Mouse (Mus musculus) liver, adult 2 months (tissue): ENCODE data around the gene Nkiras2. TPM values are rescaled to one million over a fixed set of nuclear protein-coding genes. Genes with fewer than 3 reads are reported as not detected.

Experiments
- DNase-seq: peaks from one replicate; pipeline ENCODE4 v3.0.0-alpha.2; 2011; ENCODE audit warnings: low read depth, low spot score; ENCODE audit errors: extremely low read depth
- H3K27ac ChIP-seq: fragments of 200-500 bp; replicated peaks from 2 replicates; pipeline ENCODE4 v1.5.1; 2012; ENCODE audit warnings: low read depth, mild to moderate bottlenecking, control low read depth, inconsistent platforms, low read length; ENCODE audit not compliant: insufficient read depth
- H3K27me3 ChIP-seq: fragments of 200-500 bp; 2 replicates; pipeline ENCODE4 v1.6.1; 2012; ENCODE audit warnings: mild to moderate bottlenecking, moderate library complexity, low read length, inconsistent platforms; ENCODE audit not compliant: control insufficient read depth, insufficient read depth
- H3K36me3 ChIP-seq: fragments of 200-500 bp; 2 replicates; pipeline ENCODE4 v1.6.1; 2012; ENCODE audit warnings: low read length, inconsistent platforms; ENCODE audit not compliant: control insufficient read depth, insufficient read depth
- H3K4me1 ChIP-seq: fragments of 200-500 bp; 2 replicates; pipeline ENCODE4 v1.6.1; 2011; ENCODE audit warnings: low read length; ENCODE audit not compliant: control insufficient read depth, insufficient read depth
- H3K4me3 ChIP-seq: fragments of 200-500 bp; 2 replicates; pipeline ENCODE4 v1.5.1; 2011; ENCODE audit warnings: low read depth, mild to moderate bottlenecking, control low read depth, low read length, moderate library complexity; ENCODE audit not compliant: insufficient read depth
- H3K79me2 ChIP-seq: fragments of 200-500 bp; 2 replicates; pipeline ENCODE4 v1.6.1; 2012; ENCODE audit warnings: inconsistent platforms, mild to moderate bottlenecking, low read length, moderate library complexity; ENCODE audit not compliant: control insufficient read depth, insufficient read depth
- H3K9ac ChIP-seq: fragments of 200-500 bp; 2 replicates; pipeline ENCODE4 v1.6.1; 2012; ENCODE audit warnings: low read depth, mild to moderate bottlenecking, control low read depth, inconsistent platforms, low read length
- CTCF ChIP-seq: fragments of 200-500 bp; IDR thresholded peaks from 2 replicates; pipeline ENCODE4 v1.5.1; 2011; ENCODE audit warnings: low read depth, low read length, control low read depth
- POLR2A ChIP-seq: fragments of 200-500 bp; IDR thresholded peaks from 2 replicates; pipeline ENCODE4 v1.6.1; 2011; ENCODE audit warnings: low read length, control low read depth; ENCODE audit not compliant: insufficient read depth; ENCODE audit errors: extremely low read depth
- WGBS: fragments of 180-500 bp; shearing (Covaris S2); methylation state at CpG from one replicate; pipeline ENCODE4 v1.1.7; 2018; 5-methylcytosine and 5-hydroxymethylcytosine counted together
- polyA plus RNA-seq: library from polyadenylated mRNA; depleted of rRNA; stranded (reverse); fragments of >200 nt; gene quantifications from 2 replicates; pipeline ENCODE4 v1.2.3, GENCODE M21; 2012
- total RNA-seq: library from RNA; depleted of rRNA; stranded (reverse); fragments of >200 nt; gene quantifications from 2 replicates; pipeline ENCODE4 v1.2.3, GENCODE M21; 2014

Gene Nkiras2
- total and polyA plus RNA-seq, 2 experiments = 13.7 to 32.0 TPM

DNA sequence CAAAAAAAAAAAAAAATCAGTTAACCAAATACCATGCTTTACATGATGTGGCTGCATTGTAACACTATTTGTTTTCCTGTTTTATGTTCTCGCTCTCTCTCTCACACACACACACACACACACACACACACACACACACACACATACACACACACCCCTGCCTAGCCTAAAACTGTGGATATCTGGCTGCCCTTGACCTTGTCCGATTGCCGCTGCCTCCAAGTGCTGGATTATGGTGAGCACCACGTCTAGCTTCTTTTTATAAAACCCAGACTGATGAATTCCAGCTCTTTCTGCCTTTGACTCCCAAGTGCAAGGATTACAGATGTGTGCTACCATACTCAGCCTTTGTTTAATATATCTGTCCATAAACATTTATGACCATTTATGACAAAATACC, 1.6 kb upstream of the Nkiras2 start:
- Histone ChIP-seq H3K79me2 (peaks cover 29% of the 10 kb centered on the region), H3K4me1 (peaks cover 8% of the 10 kb centered on the region), H3K27me3 (no peaks in the 10 kb centered on the region), H3K4me3 (no peak overlapping the region), H3K36me3 (no peaks in the 10 kb centered on the region), H3K27ac (no peak overlapping the region), H3K9ac (no peak overlapping the region)
- DNase-seq = no peak
- WGBS = 38% methylated on average over 4 of the region's 4 CpGs
- TF ChIP-seq POLR2A (no peak), CTCF (no peak)

DNA sequence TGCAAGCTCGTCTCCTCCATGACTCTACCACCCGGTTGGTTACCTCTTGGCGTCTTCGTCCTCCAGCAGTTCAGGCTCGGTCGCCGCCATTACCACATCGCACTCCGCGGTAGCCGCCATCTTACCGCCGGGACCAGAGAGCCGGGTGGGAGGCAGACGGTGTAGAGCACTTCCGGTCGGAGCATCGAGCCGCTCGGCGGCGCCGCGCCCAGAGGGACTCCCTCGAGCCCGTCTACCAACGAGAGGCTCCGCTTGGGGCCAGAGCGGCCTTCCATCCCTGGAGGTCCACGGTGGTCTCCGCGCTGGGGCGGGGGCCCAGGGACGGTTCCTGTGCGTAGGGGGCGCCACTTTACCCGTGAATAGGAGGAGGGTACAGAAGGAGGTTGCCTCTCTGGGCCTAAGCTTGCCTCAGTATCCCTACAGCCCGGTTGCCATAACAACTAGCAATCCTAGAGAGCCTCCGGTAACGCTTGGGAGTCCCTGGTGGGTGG, 486 bp downstream of the Nkiras2 start:
- Histone ChIP-seq H3K79me2 (peaks cover 21% of the 10 kb centered on the region; the same call in 1 of the 2 replicates), H3K27me3 (no peaks in the 10 kb centered on the region), H3K36me3 (no peaks in the 10 kb centered on the region), H3K27ac (peak overlapping the region; percentile 81), H3K4me3 (peak overlapping the region; percentile 95), H3K9ac (peak overlapping the region; percentile 91), H3K4me1 (peaks cover 11% of the 10 kb centered on the region)
- TF ChIP-seq CTCF = no peak
- TF ChIP-seq POLR2A = peak; percentile 57; the same call in 1 of the 2 replicates
- peak; percentile 79 for DNase-seq
- WGBS = under 1% methylated on average over 40 of the region's 40 CpGs

DNA sequence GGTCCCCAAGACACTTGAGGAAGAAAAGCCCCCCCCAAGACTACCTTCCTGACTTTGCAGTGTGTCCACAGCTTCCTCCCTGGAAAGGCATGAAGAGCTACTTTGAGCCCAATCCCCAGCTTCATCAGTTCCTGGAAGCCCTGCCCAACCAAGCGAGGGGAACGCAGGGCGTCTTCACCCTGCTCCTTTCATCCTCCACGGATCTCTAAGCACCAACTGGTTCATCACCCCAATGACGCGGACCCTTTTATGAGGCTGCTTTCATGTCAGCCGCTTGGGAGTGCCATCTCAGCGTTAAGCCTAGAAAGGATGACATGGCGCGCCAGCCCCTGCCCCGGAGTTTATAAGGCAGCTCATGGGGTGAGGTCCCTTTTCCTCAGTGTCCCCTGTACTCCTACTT, 938 bp downstream of the Nkiras2 start, which contains the start of gene Dnajc7:
Gene Dnajc7, minus strand, starts transcription at position 187 of the 400 bp plus-strand sequence.
- no peaks in the 10 kb centered on the region for H3K27me3 ChIP-seq
- TF ChIP-seq POLR2A = no peak
- no peak for TF ChIP-seq CTCF
- peak within 1 kb of the TSS; percentile 95 for H3K4me3 ChIP-seq
- WGBS = 11% methylated on average over 11 of the region's 11 CpGs
- peak within 1 kb of the TSS; percentile 81 for H3K27ac ChIP-seq
- H3K79me2 ChIP-seq = peaks cover 21% of the 10 kb centered on the region; the same call in 1 of the 2 replicates
- peak within 1 kb of the TSS; percentile 91 for H3K9ac ChIP-seq
- peaks cover 11% of the 10 kb centered on the region for H3K4me1 ChIP-seq
- H3K36me3 ChIP-seq = no peaks in the 10 kb centered on the region
- no peak for DNase-seq

DNA sequence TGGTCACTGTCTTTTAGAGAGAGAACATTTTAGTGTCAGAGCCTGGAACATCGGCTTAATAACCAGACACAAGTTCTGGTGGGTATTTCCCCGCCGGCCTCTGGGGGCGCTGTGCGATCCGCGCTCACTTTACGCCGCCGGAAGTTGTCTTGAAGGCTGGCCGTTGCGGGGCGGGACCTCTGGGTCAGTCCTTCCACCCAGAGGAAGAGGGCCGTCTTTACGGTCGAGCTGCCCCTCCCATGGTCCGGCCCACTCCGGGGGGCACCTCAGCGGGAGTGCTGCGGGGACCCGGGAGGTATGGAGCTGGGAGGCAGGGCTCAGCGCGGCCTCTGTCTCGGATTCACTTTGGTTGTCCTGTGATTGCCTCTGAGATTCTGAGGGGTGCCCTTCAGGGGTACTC, 3.7 kb downstream of the Nkiras2 start:
- H3K27ac ChIP-seq = peak overlapping the region; percentile 91
- H3K36me3 ChIP-seq = no peaks in the 10 kb centered on the region; the same call in 1 of the 2 replicates
- H3K4me3 ChIP-seq = peak overlapping the region; percentile 88
- DNase-seq = peak; percentile 84
- peak overlapping the region; percentile 87 for H3K9ac ChIP-seq
- H3K79me2 ChIP-seq = peaks cover 12% of the 10 kb centered on the region; the same call in 1 of the 2 replicates
- H3K4me1 ChIP-seq = peaks cover 11% of the 10 kb centered on the region; the same call in 1 of the 2 replicates
- TF ChIP-seq POLR2A (peak; percentile 83), CTCF (peak; percentile 87)
- no peaks in the 10 kb centered on the region for H3K27me3 ChIP-seq
- 1% methylated on average over 24 of the region's 24 CpGs for WGBS

DNA sequence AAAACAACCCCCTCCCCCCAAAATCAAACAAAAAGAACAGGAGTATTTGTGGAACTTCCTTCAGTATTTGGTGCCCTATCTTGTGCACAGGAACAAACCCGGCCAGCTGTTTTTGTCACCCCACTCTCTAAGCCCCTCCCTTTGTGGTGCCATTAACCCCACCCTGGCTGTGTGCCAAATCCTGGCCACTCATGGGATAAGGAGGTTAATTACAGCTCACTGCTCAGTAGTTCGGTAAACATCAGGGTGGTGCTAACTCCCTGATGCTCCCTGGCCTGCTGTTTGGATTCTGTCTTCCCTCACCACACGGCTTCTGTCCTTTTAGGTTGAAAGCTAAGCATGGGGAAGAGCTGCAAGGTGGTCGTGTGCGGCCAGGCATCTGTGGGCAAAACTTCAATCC, 4.8 kb downstream of the Nkiras2 start:
- peak overlapping the region; percentile 26 for H3K4me3 ChIP-seq
- peak overlapping the region; percentile 55 for H3K9ac ChIP-seq
- TF ChIP-seq CTCF = no peak
- TF ChIP-seq POLR2A = no peak
- 29% methylated on average over 5 of the region's 5 CpGs for WGBS
- H3K4me1 ChIP-seq = peaks cover 9% of the 10 kb centered on the region; the same call in 1 of the 2 replicates
- peaks cover 5% of the 10 kb centered on the region; the same call in 1 of the 2 replicates for H3K79me2 ChIP-seq
- H3K27ac ChIP-seq = peak overlapping the region; percentile 55
- DNase-seq = peak; percentile 84
- no peaks in the 10 kb centered on the region; the same call in 1 of the 2 replicates for H3K36me3 ChIP-seq
- H3K27me3 ChIP-seq = no peaks in the 10 kb centered on the region
